Mouse (Mus musculus) thymus, adult 2 months (tissue): ENCODE measurements at regions not wholly inside any gene's neighbourhood (a gene's known extent, or its start where the extent isn't known, plus 50 kb on each side); places are given as distances from the start of the nearest gene placed in this dataset.

Source experiments
- DNase-seq: peaks from one replicate; pipeline ENCODE4 v3.0.0; 2021
- H3K27ac ChIP-seq: fragments of 200-500 bp; 2 replicates; pipeline ENCODE4 v1.5.1; 2012; ENCODE audit warnings: low read length, control low read depth; ENCODE audit not compliant: control insufficient read depth, insufficient read depth
- H3K27me3 ChIP-seq: fragments of 200-500 bp; 2 replicates; pipeline ENCODE4 v1.6.1; 2012; ENCODE audit warnings: mild to moderate bottlenecking, low read length, moderate library complexity, mixed read lengths; ENCODE audit not compliant: control insufficient read depth, insufficient read depth
- H3K36me3 ChIP-seq: fragments of 200-500 bp; 2 replicates; pipeline ENCODE4 v1.6.1; 2012; ENCODE audit warnings: mild to moderate bottlenecking, low read length, moderate library complexity; ENCODE audit not compliant: control insufficient read depth, insufficient read depth
- H3K4me1 ChIP-seq: fragments of 200-500 bp; replicated peaks from 2 replicates; pipeline ENCODE4 v1.6.1; 2012; ENCODE audit warnings: low read length; ENCODE audit not compliant: control insufficient read depth, insufficient read depth
- H3K4me3 ChIP-seq: fragments of 200-500 bp; 2 replicates; pipeline ENCODE4 v1.5.1; 2012; ENCODE audit warnings: mild to moderate bottlenecking, low read length, control low read depth, moderate library complexity; ENCODE audit not compliant: control insufficient read depth, insufficient read depth
- CTCF ChIP-seq: fragments of 200-500 bp; IDR thresholded peaks from 2 replicates; pipeline ENCODE4 v1.5.1; 2012; ENCODE audit warnings: mild to moderate bottlenecking, control low read depth, low read length, moderate library complexity, borderline replicate concordance; ENCODE audit not compliant: control insufficient read depth, poor library complexity, insufficient read depth; ENCODE audit errors: extremely low read depth
- POLR2A ChIP-seq: fragments of 200-500 bp; IDR thresholded peaks from 2 replicates; pipeline ENCODE4 v1.6.1; 2012; ENCODE audit warnings: mild to moderate bottlenecking, low read length, control low read depth, moderate library complexity; ENCODE audit not compliant: control insufficient read depth, poor library complexity, insufficient read depth; ENCODE audit errors: extremely low read depth
- whole genome bisulfite sequencing: fragments of 180-500 bp; shearing (Covaris S2); methylation state at CpG from one replicate; pipeline ENCODE4 v1.1.7; 2018; 5-methylcytosine and 5-hydroxymethylcytosine counted together

GRCm38 (mm10) chr1:165086131-165086530 is 74.4 kb downstream of the Tbx19 start:
- 93% methylated on average over 3 of the region's 3 CpGs for WGBS
- Histone ChIP-seq H3K4me1 (no peaks in the 10 kb centered on the region), H3K4me3 (no peak overlapping the region), H3K27ac (no peak overlapping the region), H3K36me3 (no peaks in the 10 kb centered on the region), H3K27me3 (no peaks in the 10 kb centered on the region)
- TF ChIP-seq POLR2A (no peak), CTCF (no peak)
- no peak for DNase-seq

- H3K4me1 ChIP-seq = no peaks in the 10 kb centered on the region
- H3K27ac ChIP-seq = no peak overlapping the region
- no peak overlapping the region for H3K4me3 ChIP-seq
- no peak for DNase-seq
- no peaks in the 10 kb centered on the region for H3K36me3 ChIP-seq
- TF ChIP-seq CTCF (no peak), POLR2A (no peak)
- 37% methylated on average over 9 of the region's 9 CpGs for WGBS
- H3K27me3 ChIP-seq = no peaks in the 10 kb centered on the region
Measured at GRCm38 (mm10) chr1:165084753-165085152, 75.8 kb downstream of the Tbx19 start.

- Histone ChIP-seq H3K27ac (no peak overlapping the region), H3K4me3 (no peak overlapping the region), H3K4me1 (no peaks in the 10 kb centered on the region), H3K36me3 (no peaks in the 10 kb centered on the region), H3K27me3 (no peaks in the 10 kb centered on the region)
- WGBS = 79% methylated on average over 6 of the region's 6 CpGs
- DNase-seq = no peak
- no peak for TF ChIP-seq CTCF
- TF ChIP-seq POLR2A = no peak
Measured at GRCm38 (mm10) chr1:165084179-165084578, 76.4 kb downstream of the Tbx19 start.

GRCm38 (mm10) chr1:165080351-165080750 is 80.2 kb downstream of the Tbx19 start:
- Histone ChIP-seq H3K27me3 (no peaks in the 10 kb centered on the region; the same call in 1 of the 2 replicates), H3K4me1 (no peaks in the 10 kb centered on the region), H3K27ac (no peak overlapping the region), H3K4me3 (no peak overlapping the region), H3K36me3 (no peaks in the 10 kb centered on the region)
- TF ChIP-seq CTCF = no peak
- TF ChIP-seq POLR2A = no peak
- WGBS = 96% methylated on average over 9 of the region's 9 CpGs
- DNase-seq = no peak

- 95% methylated on average over 4 of the region's 4 CpGs for WGBS
- Histone ChIP-seq H3K27me3 (no peaks in the 10 kb centered on the region; the same call in 1 of the 2 replicates), H3K4me3 (no peak overlapping the region), H3K36me3 (no peaks in the 10 kb centered on the region), H3K4me1 (no peaks in the 10 kb centered on the region), H3K27ac (no peak overlapping the region)
- DNase-seq = no peak
- no peak for TF ChIP-seq CTCF
Measured at GRCm38 (mm10) chr1:165077313-165077712, 83.3 kb downstream of the Tbx19 start.

- Histone ChIP-seq H3K27ac (no peak overlapping the region), H3K4me3 (no peak overlapping the region), H3K27me3 (no peaks in the 10 kb centered on the region; the same call in 1 of the 2 replicates), H3K36me3 (no peaks in the 10 kb centered on the region), H3K4me1 (no peaks in the 10 kb centered on the region)
- no peak for DNase-seq
- TF ChIP-seq CTCF (no peak), POLR2A (no peak)
- 67% methylated on average over 5 of the region's 5 CpGs for WGBS
Measured at GRCm38 (mm10) chr1:165075301-165076082, 85.1 kb downstream of the Tbx19 start.
